Mouse (Mus musculus): ENCODE data around the gene Homer2. TPM values are rescaled to one million over a fixed set of nuclear protein-coding genes. Genes with fewer than 3 reads are reported as not detected.

Gene Homer2
- polyA plus RNA-seq, 1 experiment from 2014 or later = 26.4 TPM

DNA sequence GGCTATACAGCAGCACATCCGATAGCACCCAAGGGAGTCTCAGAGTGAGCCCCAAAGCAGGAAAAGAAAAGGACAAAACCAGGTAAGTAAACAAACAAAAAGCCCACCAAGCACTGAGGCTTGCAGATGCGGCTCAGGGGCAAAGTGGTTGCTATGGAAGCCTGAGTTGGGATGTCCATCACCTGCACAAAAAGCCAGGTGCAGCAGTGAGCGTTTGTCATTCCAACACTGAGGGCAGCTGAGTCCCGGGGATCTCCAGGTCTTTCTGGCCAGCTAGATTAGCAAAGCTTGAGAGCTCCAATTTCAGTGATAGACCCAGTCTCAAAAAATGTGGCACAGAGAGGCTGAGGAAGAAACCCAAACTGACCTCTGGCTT lies 149.4 kb downstream of the Homer2 start:
- no peak for ATAC-seq (ENCODE audit: low read depth)
- 77% methylated on average over 4 of the region's 4 CpGs for WGBS

DNA sequence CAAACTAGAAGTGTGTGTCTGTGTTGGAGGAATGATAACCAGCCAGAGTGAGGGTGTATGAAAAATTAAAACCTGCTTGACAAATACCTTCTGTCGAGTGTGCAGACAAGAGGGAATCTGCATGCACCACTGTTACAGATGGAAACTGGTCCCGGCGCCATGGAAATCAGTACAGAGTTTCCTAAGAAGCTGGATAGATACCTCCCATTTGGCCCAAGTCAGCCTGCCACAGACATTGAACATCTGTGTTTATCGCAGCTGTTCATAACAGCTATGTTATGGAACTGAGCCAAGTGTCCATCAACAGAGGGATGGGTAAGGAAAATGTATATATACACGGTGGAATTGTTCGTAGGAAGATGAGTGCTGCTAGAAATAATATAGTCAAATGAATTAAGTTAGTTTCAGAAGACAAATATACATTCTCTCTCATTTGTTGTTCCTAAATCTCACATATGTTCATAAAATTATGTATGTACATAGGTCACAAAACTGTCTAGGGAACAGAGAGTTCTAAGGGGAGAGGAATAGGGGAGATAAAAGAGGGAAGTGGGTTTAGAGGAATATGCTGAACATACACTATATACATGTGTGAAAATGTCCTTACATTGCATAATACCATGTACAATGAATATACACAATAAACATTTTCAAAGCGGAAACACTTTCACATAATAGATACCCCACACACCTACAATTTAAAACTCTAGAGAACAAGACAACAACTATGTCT lies 149.9 kb downstream of the Homer2 start:
- Histone ChIP-seq H3K4me1 (ENCODE audit: control insufficient read depth, insufficient read depth, low read length) (no peaks in the 10 kb centered on the region), H3K27me3 (ENCODE audit: control insufficient read depth, insufficient read depth, low read length) (no peaks in the 10 kb centered on the region), H3K36me3 (ENCODE audit: control insufficient read depth, insufficient read depth, low read length) (no peaks in the 10 kb centered on the region), H3K9me3 (ENCODE audit: control insufficient read depth, low read length) (no peaks in the 10 kb centered on the region), H3K27ac (ENCODE audit: low read depth, low read length) (no peak overlapping the region), H3K9ac (replicated peaks; ENCODE audit: low read depth, low read length) (no peak overlapping the region), H3K4me2 (ENCODE audit: low read depth, low read length) (no peak overlapping the region), H3K4me3 (ENCODE audit: low read depth, low read length) (no peak overlapping the region)
- ATAC-seq (ENCODE audit: low read depth) = no peak
- WGBS = 72% methylated on average over 7 of the region's 7 CpGs

More for the DNA sequence above, 149.4 kb downstream of the Homer2 start:
- no peaks in the 10 kb centered on the region for H3K4me1 ChIP-seq (ENCODE audit: control insufficient read depth, insufficient read depth, low read length)
- H3K9ac ChIP-seq (replicated peaks; ENCODE audit: low read depth, low read length) = no peak overlapping the region
- H3K4me3 ChIP-seq (ENCODE audit: low read depth, low read length) = no peak overlapping the region
- no peaks in the 10 kb centered on the region for H3K9me3 ChIP-seq (ENCODE audit: control insufficient read depth, low read length)
- H3K4me2 ChIP-seq (ENCODE audit: low read depth, low read length) = no peak overlapping the region
- no peaks in the 10 kb centered on the region for H3K36me3 ChIP-seq (ENCODE audit: control insufficient read depth, insufficient read depth, low read length)
- no peaks in the 10 kb centered on the region for H3K27me3 ChIP-seq (ENCODE audit: control insufficient read depth, insufficient read depth, low read length)
- no peak overlapping the region for H3K27ac ChIP-seq (ENCODE audit: low read depth, low read length)

DNA sequence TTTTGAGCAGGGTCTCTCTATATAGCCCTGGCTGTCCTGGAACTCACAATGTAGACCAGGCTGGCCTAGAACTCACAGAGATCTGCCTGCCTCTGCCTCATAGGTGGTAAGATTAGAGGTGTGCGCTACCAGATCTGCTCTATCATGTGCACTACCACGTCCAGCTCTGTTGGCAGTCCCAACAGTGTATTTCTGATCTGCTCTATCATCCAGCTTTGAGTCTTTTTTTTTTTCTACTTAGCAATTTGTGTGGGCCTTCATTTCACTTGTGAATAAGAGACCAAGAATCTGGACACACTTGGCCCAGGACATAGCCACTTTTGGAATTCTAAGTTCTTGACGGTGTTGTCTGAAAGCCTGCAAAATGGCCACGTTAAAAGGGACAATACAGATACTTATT lies 150.5 kb downstream of the Homer2 start:
- Histone ChIP-seq H3K9ac (replicated peaks; ENCODE audit: low read depth, low read length) (no peak overlapping the region), H3K27ac (ENCODE audit: low read depth, low read length) (no peak overlapping the region), H3K9me3 (ENCODE audit: control insufficient read depth, low read length) (no peaks in the 10 kb centered on the region), H3K4me2 (ENCODE audit: low read depth, low read length) (no peak overlapping the region), H3K4me3 (ENCODE audit: low read depth, low read length) (no peak overlapping the region), H3K4me1 (ENCODE audit: control insufficient read depth, insufficient read depth, low read length) (no peaks in the 10 kb centered on the region), H3K27me3 (ENCODE audit: control insufficient read depth, insufficient read depth, low read length) (no peaks in the 10 kb centered on the region), H3K36me3 (ENCODE audit: control insufficient read depth, insufficient read depth, low read length) (no peaks in the 10 kb centered on the region)
- ATAC-seq (ENCODE audit: low read depth) = no peak
- WGBS = 88% methylated on average over 4 of the region's 4 CpGs

DNA sequence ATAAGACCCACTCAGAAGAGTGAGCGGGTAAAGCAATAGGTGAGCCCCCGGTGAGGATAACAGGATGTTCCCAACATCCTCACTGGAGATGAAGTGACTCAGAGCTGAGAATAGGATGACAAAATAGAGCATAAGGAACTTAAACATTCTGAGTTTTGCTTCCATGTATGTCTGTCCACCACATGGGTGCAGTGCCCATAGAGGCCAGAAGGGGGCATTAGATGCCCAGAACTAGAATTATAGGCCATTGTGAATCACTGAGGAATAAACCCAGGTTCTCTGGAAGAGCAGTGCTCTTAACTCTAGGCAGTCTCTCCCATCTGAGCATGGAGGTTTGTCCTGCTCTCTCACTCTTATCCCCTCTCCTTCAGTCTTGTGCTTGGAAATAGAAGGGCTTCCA lies 153.0 kb downstream of the Homer2 start:
- H3K36me3 ChIP-seq (ENCODE audit: control insufficient read depth, insufficient read depth, low read length) = no peaks in the 10 kb centered on the region
- H3K9ac ChIP-seq (replicated peaks; ENCODE audit: low read depth, low read length) = no peak overlapping the region
- no peaks in the 10 kb centered on the region for H3K4me1 ChIP-seq (ENCODE audit: control insufficient read depth, insufficient read depth, low read length)
- no peak overlapping the region for H3K4me3 ChIP-seq (ENCODE audit: low read depth, low read length)
- no peak overlapping the region for H3K27ac ChIP-seq (ENCODE audit: low read depth, low read length)
- 78% methylated on average over 2 of the region's 2 CpGs for WGBS
- H3K27me3 ChIP-seq (ENCODE audit: control insufficient read depth, insufficient read depth, low read length) = no peaks in the 10 kb centered on the region
- H3K4me2 ChIP-seq (ENCODE audit: low read depth, low read length) = no peak overlapping the region
- no peaks in the 10 kb centered on the region for H3K9me3 ChIP-seq (ENCODE audit: control insufficient read depth, low read length)
- ATAC-seq (ENCODE audit: low read depth) = no peak

DNA sequence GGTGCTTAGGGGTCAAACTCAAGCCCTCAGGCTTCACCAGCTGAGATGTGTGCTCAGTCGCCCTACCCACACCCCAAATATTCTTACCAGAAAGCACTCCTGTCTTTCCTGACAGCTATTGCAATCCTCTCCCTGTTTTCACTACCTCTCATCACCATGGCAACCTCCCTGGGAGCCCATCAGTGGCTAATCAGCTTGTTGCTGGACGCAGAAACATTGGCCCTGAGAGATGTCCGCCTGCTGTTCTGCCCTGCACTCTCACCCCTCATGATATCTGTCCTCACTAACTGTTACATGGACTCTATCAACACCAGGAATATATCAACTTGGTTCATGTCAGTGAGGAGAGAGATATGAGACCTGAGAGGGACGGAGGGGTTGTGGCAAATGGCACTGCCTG lies 153.7 kb downstream of the Homer2 start:
- Histone ChIP-seq H3K9me3 (ENCODE audit: control insufficient read depth, low read length) (no peaks in the 10 kb centered on the region), H3K27me3 (ENCODE audit: control insufficient read depth, insufficient read depth, low read length) (no peaks in the 10 kb centered on the region), H3K9ac (replicated peaks; ENCODE audit: low read depth, low read length) (no peak overlapping the region), H3K27ac (ENCODE audit: low read depth, low read length) (no peak overlapping the region), H3K4me2 (ENCODE audit: low read depth, low read length) (no peak overlapping the region), H3K4me1 (ENCODE audit: control insufficient read depth, insufficient read depth, low read length) (no peaks in the 10 kb centered on the region), H3K4me3 (ENCODE audit: low read depth, low read length) (no peak overlapping the region), H3K36me3 (ENCODE audit: control insufficient read depth, insufficient read depth, low read length) (no peaks in the 10 kb centered on the region)
- WGBS = 46% methylated on average over 4 of the region's 4 CpGs
- no peak for ATAC-seq (ENCODE audit: low read depth)

Other genes with a start within 250 kb of the Homer2 start
- gene Ap3b2, start 213.6 kb downstream of the Homer2 start, polyA plus RNA-seq (2014; fragmentation: Nextera tagmentation; extraction: Ambion mirVana) = 136 and 145 TPM in 2 replicates
- gene BC048679, start 209.2 kb downstream of the Homer2 start, polyA plus RNA-seq (2014; fragmentation: Nextera tagmentation; extraction: Ambion mirVana) = not detected in 2 replicates
- 0.14 and 0.15 TPM in 2 replicates for gene Fsd2, start 140.6 kb downstream of the Homer2 start, polyA plus RNA-seq (2014; fragmentation: Nextera tagmentation; extraction: Ambion mirVana)
- 9.3 and 11.3 TPM in 2 replicates for gene Whamm, start 136.3 kb downstream of the Homer2 start, polyA plus RNA-seq (2014; fragmentation: Nextera tagmentation; extraction: Ambion mirVana)
- gene Ramac, start 55.4 kb upstream of the Homer2 start, polyA plus RNA-seq (2014; fragmentation: Nextera tagmentation; extraction: Ambion mirVana) = 123 and 134 TPM in 2 replicates
- gene 3110040N11Rik, start 82.0 kb upstream of the Homer2 start, polyA plus RNA-seq (2014; fragmentation: Nextera tagmentation; extraction: Ambion mirVana) = 45.3 and 55.4 TPM in 2 replicates
- 137 and 144 TPM in 2 replicates for gene Btbd1, start 121.9 kb upstream of the Homer2 start, polyA plus RNA-seq (2014; fragmentation: Nextera tagmentation; extraction: Ambion mirVana)
- gene Gm10160, start 148.3 kb upstream of the Homer2 start, polyA plus RNA-seq (2014; fragmentation: Nextera tagmentation; extraction: Ambion mirVana) = not detected in 2 replicates
- 12.4 and 12.5 TPM in 2 replicates for gene Tm6sf1, start 151.5 kb upstream of the Homer2 start, polyA plus RNA-seq (2014; fragmentation: Nextera tagmentation; extraction: Ambion mirVana)
- gene Hdgfl3, start 226.9 kb upstream of the Homer2 start, polyA plus RNA-seq (2014; fragmentation: Nextera tagmentation; extraction: Ambion mirVana) = 90.7 and 93.2 TPM in 2 replicates